Mouse (Mus musculus) lung, postnatal 0 days (tissue): ENCODE data around the gene Lrrn1. TPM values are rescaled to one million over a fixed set of nuclear protein-coding genes. Genes with fewer than 3 reads are reported as not detected.

Experiments used
- ATAC-seq: fragments of 200-750 bp; cut with Nextera tagmentation; 2 replicates; pipeline ENCODE4 v1.8.0; 2017; ENCODE audit warnings: moderate library complexity
- DNase-seq: peaks from one replicate; pipeline ENCODE4 v3.0.0-alpha.2; 2016; ENCODE audit warnings: low spot score
- H3K27ac ChIP-seq: fragments of 300-500 bp; sonication (generic); 2 replicates; pipeline ENCODE4 v1.5.1; 2014; ENCODE audit warnings: antibody characterized with exemption, mild to moderate bottlenecking, low read length, mixed read lengths
- H3K27me3 ChIP-seq: fragments of 300-500 bp; sonication (generic); replicated peaks from 2 replicates; pipeline ENCODE4 v1.6.1; 2014; ENCODE audit warnings: low read length, mixed read lengths; ENCODE audit not compliant: insufficient read depth
- H3K36me3 ChIP-seq: fragments of 300-500 bp; sonication (generic); 2 replicates; pipeline ENCODE4 v1.6.1; 2014; ENCODE audit warnings: low read length, mixed read lengths; ENCODE audit not compliant: insufficient read depth
- H3K4me1 ChIP-seq: fragments of 300-500 bp; sonication (generic); 2 replicates; pipeline ENCODE4 v1.6.1; 2014; ENCODE audit warnings: antibody characterized with exemption, low read depth, low read length, mixed read lengths; ENCODE audit not compliant: insufficient read depth
- H3K4me2 ChIP-seq: fragments of 300-500 bp; sonication (generic); replicated peaks from 2 replicates; pipeline ENCODE4 v1.6.1; 2014; ENCODE audit warnings: low read depth, mild to moderate bottlenecking, low read length, moderate library complexity, mixed read lengths
- H3K4me3 ChIP-seq: fragments of 300-500 bp; sonication (generic); 2 replicates; pipeline ENCODE4 v1.5.1; 2014; ENCODE audit warnings: low read depth, low read length
- H3K9ac ChIP-seq: fragments of 300-500 bp; sonication (generic); replicated peaks from 2 replicates; pipeline ENCODE4 v1.6.1; 2014; ENCODE audit warnings: low read depth, mild to moderate bottlenecking
- H3K9me3 ChIP-seq: fragments of 300-500 bp; sonication (generic); 2 replicates; pipeline ENCODE4 v1.6.1; 2016; ENCODE audit warnings: low read length, mixed read lengths
- CTCF ChIP-seq: IDR thresholded peaks from 2 replicates; pipeline ENCODE4 v1.5.1; 2016; ENCODE audit warnings: antibody characterized with exemption, mild to moderate bottlenecking
- EP300 ChIP-seq: IDR thresholded peaks from 2 replicates; pipeline ENCODE4 v1.6.1; 2016; ENCODE audit warnings: antibody characterized with exemption, mild to moderate bottlenecking, control low read depth
- WGBS: fragments of 180-500 bp; shearing (Covaris S2); extraction: QIAGEN DNeasy Blood & Tissue Kit; methylation state at CpG from one replicate; pipeline ENCODE4 v1.1.7; 2014; 5-methylcytosine and 5-hydroxymethylcytosine counted together
- polyA plus RNA-seq: library from polyadenylated mRNA; unstranded; fragments of >200 nt; fragmentation: Nextera tagmentation; extraction: Ambion mirVana; gene quantifications from 2 replicates; pipeline ENCODE4 v1.2.1, GENCODE M21; 2015

Lrrn1 gene
- polyA plus RNA-seq, 1 experiment from 2014 or later = 4.1 TPM

DNA sequence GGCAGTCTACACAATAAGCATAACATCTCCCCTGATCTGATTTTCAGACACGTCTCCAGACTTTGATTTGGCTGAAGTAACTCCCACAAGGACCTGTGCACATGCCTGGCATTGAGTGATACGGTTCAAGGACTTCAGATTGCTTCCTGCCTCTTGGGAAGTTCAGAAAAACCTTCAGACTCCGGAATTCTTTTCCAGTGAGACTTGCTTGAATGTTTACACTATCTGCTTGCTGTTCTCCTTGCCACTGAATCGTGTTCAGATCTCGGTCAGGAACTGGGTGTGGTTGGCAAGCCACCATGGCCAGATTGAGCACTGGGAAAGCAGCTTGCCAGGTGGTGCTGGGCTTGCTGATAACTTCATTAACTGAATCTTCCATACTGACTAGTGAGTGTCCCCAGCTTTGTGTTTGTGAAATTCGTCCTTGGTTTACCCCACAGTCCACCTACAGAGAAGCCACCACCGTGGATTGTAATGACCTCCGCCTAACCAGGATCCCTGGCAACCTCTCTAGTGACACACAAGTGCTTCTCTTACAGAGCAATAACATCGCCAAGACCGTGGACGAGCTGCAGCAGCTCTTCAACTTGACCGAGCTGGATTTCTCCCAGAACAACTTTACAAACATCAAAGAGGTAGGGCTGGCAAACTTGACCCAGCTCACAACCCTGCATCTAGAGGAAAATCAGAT is 37.5 kb downstream of the Lrrn1 start:
- no peaks in the 10 kb centered on the region for H3K27me3 ChIP-seq
- DNase-seq = peak; percentile 78
- 0 out of 2 replicates have a peak overlapping the region, but pooled peaks have one; percentile 14 for H3K4me2 ChIP-seq
- H3K4me3 ChIP-seq = no peak overlapping the region
- 37% methylated on average over 12 of the region's 12 CpGs for WGBS
- H3K27ac ChIP-seq = peak overlapping the region; percentile 59
- no peaks in the 10 kb centered on the region; the same call in 1 of the 2 replicates for H3K4me1 ChIP-seq
- TF ChIP-seq CTCF (no peak), EP300 (peak; percentile 86)
- H3K9me3 ChIP-seq = no peaks in the 10 kb centered on the region
- no peak overlapping the region for H3K9ac ChIP-seq
- H3K36me3 ChIP-seq = no peaks in the 10 kb centered on the region
- ATAC-seq = peak; percentile 86

DNA sequence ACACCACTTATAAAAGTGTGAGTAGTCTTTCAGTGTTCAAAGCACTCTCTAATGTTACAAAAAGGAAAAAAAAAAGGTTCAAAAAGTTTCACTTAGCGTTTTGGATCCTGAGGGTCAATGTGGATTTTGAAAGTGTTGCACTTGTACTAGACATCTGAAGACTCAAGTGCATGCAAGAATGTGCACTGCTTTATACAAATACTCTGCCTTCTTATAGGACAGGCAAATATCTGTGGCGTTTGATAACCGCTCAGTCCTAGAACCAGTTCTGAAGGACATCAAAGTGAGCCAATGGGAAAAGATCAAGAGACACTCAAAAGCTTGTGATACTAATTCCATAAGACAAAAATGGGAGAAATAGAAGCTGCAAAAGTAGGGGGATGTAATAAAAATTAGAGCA is 45.0 kb downstream of the Lrrn1 start:
- 45% methylated on average over 3 of the region's 3 CpGs for WGBS
- Histone ChIP-seq H3K36me3 (no peaks in the 10 kb centered on the region), H3K27me3 (no peaks in the 10 kb centered on the region), H3K4me3 (no peak overlapping the region), H3K9ac (no peak overlapping the region), H3K9me3 (no peaks in the 10 kb centered on the region), H3K27ac (no peak overlapping the region), H3K4me2 (no peak overlapping the region), H3K4me1 (no peaks in the 10 kb centered on the region)
- ATAC-seq (no peak), DNase-seq (peak; percentile 8)
- TF ChIP-seq CTCF = no peak
- TF ChIP-seq EP300 = no peak

DNA sequence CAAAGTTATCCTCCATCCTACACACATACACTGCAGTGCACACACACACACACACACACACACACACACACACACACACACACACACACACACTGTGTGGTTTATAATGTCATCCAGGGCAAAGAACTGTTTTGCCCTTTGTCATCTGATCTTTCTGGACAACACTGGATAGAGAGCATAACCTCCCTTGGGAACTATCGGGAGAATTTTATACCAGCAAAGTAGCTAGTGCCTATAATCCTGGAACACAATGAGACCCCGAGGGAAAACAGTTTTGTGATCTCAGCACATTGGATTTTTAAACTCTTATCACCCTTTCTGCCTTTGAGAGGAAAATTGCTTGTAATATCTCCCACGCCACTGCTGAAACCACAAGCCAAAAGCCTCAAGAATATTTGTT is 45.8 kb downstream of the Lrrn1 start:
- DNase-seq = no peak
- H3K9me3 ChIP-seq = no peaks in the 10 kb centered on the region
- no peaks in the 10 kb centered on the region for H3K27me3 ChIP-seq
- TF ChIP-seq CTCF = no peak
- no peak for TF ChIP-seq EP300
- H3K27ac ChIP-seq = no peak overlapping the region
- ATAC-seq = no peak
- no peak overlapping the region for H3K4me2 ChIP-seq
- 34% methylated on average over 3 of the region's 3 CpGs for WGBS
- no peak overlapping the region for H3K9ac ChIP-seq
- no peaks in the 10 kb centered on the region for H3K4me1 ChIP-seq
- no peak overlapping the region for H3K4me3 ChIP-seq
- H3K36me3 ChIP-seq = no peaks in the 10 kb centered on the region

DNA sequence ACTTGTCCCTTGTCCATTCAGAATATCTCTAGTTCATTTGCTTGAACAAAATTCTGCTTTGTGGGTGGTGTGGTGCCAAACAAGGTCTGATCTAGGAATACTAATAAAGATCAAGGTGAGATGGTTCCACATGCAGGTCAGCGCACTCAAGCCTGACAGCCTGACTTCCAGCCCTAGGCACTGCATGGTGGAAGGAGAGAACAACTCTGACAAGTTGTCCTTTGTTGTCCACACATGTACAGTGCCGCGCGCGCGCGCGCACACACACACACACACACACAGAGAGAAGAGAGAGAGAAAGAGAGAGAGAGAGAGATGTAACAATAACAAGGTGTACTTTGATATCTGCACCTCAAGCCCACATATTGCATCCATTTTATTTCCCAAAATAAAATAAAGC is 47.7 kb downstream of the Lrrn1 start:
- ATAC-seq (no peak), DNase-seq (no peak)
- TF ChIP-seq EP300 (no peak), CTCF (no peak)
- no peaks in the 10 kb centered on the region for H3K36me3 ChIP-seq
- no peak overlapping the region for H3K4me2 ChIP-seq
- H3K27me3 ChIP-seq = no peaks in the 10 kb centered on the region
- no peak overlapping the region for H3K4me3 ChIP-seq
- 99% methylated on average over 8 of the region's 8 CpGs for WGBS
- H3K9ac ChIP-seq = no peak overlapping the region
- no peak overlapping the region for H3K27ac ChIP-seq
- no peaks in the 10 kb centered on the region for H3K9me3 ChIP-seq
- H3K4me1 ChIP-seq = no peaks in the 10 kb centered on the region

DNA sequence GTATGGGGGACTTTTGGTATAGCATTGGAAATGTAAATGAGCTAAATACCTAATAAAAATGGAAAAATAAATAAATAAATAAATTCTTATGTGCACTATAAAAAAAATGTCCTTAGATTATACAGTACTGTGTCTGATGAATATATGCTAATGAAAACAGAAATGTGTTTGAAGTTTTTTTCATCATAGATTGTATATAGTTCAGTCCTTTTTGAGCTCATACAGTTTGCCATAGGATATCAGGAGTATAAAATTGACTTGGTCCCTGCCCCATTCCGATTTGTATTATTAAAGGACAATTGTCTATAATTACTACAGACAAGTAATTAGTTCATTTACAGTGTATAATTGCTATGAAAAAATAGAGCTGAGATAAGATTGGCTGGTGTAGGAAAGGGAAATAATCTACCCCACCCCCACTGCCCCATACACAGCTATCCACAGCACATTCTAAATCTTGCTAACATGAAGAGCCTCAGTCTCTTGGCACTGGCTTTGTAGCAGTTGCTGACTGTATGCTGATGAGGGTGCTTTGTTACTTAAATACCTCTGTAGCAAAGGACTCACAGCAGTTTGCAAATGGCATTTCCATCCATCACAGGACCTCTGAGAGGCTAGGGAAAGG is 54.3 kb downstream of the Lrrn1 start:
- Histone ChIP-seq H3K4me1 (no peaks in the 10 kb centered on the region), H3K27ac (no peak overlapping the region), H3K9ac (no peak overlapping the region), H3K27me3 (no peaks in the 10 kb centered on the region), H3K4me3 (no peak overlapping the region), H3K4me2 (no peak overlapping the region), H3K36me3 (no peaks in the 10 kb centered on the region), H3K9me3 (no peaks in the 10 kb centered on the region)
- no peak for DNase-seq
- TF ChIP-seq EP300 (no peak), CTCF (no peak)
- ATAC-seq = no peak
- WGBS = 83% methylated on average over 1 of the region's 1 CpGs

DNA sequence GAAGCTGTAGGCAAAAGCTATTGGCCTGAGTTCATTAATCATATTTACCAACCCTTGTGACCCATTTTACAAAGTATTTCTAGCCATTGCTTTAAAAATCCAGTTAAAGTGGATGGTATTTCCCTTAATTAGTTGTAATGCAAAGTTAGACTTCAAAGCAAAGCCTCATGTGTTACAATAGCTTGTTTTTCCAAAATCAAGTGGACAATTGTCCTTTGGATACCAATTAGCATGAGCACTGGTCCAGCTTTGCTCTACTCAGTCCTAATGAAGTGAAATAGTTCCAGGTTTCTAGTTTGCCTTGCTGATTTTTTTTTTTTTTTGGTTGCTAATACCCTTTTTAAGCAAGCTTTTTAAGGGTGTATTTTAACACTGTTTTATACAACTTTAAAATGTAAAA is 75.6 kb downstream of the Lrrn1 start:
- H3K36me3 ChIP-seq = no peaks in the 10 kb centered on the region
- H3K27me3 ChIP-seq = no peaks in the 10 kb centered on the region
- TF ChIP-seq CTCF (no peak), EP300 (no peak)
- no peak overlapping the region for H3K27ac ChIP-seq
- H3K9me3 ChIP-seq = no peaks in the 10 kb centered on the region
- no peak overlapping the region for H3K9ac ChIP-seq
- no peak overlapping the region for H3K4me3 ChIP-seq
- no peaks in the 10 kb centered on the region for H3K4me1 ChIP-seq
- H3K4me2 ChIP-seq = no peak overlapping the region
- no peak for ATAC-seq
- no peak for DNase-seq
